Mouse (Mus musculus): ENCODE measurements around the gene Mip. TPM values are rescaled to one million over a fixed set of nuclear protein-coding genes. Genes with fewer than 3 reads are reported as not detected.

The Mip gene
- polyA plus RNA-seq, 1 experiment, result not detected

- no peak for TF ChIP-seq GATA1 (IDR thresholded peaks at IDR 0.05; ENCODE audit: low read length)
Measured at GRCm38 (mm10) chr10:128262300-128262699, 36.7 kb downstream of the Mip start.

DNA sequence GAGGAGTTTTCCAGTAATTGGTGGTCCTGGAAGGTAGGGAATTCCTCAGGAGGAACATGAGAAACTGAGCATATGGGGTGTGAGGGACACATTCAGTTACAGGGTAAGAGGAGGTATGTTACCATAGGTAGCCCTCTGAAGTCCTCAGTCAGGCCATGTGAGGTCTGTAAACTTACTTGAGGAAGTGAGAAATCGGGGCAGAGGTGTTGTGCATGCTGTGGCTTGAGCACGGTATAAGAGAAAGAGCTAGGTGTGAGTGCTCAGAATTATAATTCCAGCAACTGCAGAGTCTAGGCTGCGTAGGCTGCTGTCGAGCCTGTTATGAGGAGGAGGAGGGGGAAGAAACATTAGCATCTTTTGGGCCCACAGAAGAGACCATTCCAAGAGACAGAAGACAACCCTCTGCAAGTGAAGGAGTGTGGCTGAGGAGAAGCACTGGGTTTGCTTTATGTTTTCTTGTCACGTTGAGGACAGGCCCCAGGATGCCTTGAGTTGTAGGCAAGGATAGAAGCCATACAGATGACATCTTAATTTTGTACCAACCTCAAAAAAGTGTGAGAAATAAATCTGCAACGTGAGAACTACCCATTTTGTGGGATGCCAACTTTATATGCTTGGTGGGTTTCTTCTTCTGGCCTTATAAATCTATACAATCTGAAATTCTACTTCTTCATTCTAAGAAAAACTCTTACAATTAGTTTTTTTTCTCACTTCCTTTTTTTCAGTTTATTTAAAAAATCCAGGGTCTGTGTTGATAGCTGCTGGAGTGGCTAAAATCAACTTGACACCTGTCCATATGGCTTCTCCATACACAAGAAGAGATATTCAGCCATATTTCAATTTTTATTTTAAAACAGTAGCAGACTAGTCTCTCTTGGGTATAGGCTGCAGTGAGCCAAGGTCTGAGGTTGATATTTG lies 38.0 kb downstream of the Mip start:
- TF ChIP-seq GATA1 (IDR thresholded peaks at IDR 0.05; ENCODE audit: low read length), result no peak

GRCm38 (mm10) chr10:128268371-128268770 lies 42.7 kb downstream of the Mip start, which contains the start of gene Apof:
Gene Apof, plus strand, starts transcription at chr10:128268671.
- TF ChIP-seq GATA1 (IDR thresholded peaks at IDR 0.05; ENCODE audit: low read length), result no peak

GRCm38 (mm10) chr10:128269206-128269910 lies 43.7 kb downstream of the Mip start:
- TF ChIP-seq GATA1 (IDR thresholded peaks at IDR 0.05; ENCODE audit: low read length), result no peak

DNA sequence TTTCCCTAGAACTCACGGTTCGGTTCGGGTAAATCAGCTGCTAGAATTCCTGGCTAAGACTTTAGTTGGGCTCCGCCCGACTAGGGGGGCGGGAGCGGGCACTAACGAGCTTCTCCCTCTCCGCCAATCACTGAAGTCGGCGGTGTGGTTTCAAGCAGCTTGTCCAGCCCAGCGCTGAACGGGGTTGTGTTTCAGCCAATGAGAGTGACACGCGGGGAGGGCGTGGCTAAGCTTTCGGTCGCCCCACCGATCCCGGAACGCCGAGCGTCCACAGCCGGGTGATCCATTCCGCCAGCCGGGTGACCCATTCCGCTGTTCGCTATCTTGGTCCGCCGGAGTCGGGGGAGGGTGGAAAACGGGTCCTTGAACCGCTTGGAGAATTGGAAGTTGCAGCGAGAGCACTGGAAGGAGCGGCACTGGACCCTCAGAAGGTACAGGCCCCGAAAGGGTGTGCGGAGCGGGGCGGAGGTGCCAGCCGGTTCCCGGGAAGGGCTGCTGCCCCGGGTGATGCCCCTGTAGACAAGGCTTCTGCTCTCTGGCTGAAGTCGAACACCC lies 44.7 kb downstream of the Mip start, which contains the start of gene Stat2:
Gene Stat2, plus strand, starts transcription at position 273 of the 555 bp plus-strand sequence.
- no peak for TF ChIP-seq GATA1 (IDR thresholded peaks at IDR 0.05; ENCODE audit: low read length)

- TF ChIP-seq GATA1 (IDR thresholded peaks at IDR 0.05; ENCODE audit: low read length), result no peak
Measured at GRCm38 (mm10) chr10:128270866-128271265, 45.2 kb downstream of the Mip start.

GRCm38 (mm10) chr10:128271883-128272282 lies 46.2 kb downstream of the Mip start:
- TF ChIP-seq GATA1 (IDR thresholded peaks at IDR 0.05; ENCODE audit: low read length), result no peak

DNA sequence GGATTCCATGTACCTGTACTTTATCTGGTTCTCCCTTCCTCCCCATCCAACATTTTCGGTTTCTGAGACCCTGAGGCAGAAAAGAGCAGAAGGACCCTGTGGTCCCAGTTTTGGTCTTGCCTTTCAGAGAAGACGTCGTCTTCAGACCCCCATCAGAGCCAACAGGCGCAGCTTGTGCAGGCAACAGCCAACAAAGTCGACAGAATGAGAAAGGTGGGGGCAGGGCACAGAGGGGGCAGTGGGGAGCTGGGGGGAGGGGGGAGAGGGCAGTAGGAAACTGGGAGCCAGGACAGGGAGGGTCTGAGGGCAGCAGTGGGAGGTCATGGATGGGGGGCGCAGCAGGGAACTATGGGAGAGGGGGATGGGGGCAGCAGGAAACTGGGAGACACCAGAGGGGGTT lies 52.5 kb downstream of the Mip start:
- TF ChIP-seq GATA1 (IDR thresholded peaks at IDR 0.05; ENCODE audit: low read length), result no peak

GRCm38 (mm10) chr10:128280943-128281342 lies 55.3 kb downstream of the Mip start:
- TF ChIP-seq GATA1 (IDR thresholded peaks at IDR 0.05; ENCODE audit: low read length), result no peak

Other genes with a start within 250 kb of the Mip start
- gene Hsd17b6, start 218.2 kb upstream of the Mip start, polyA plus RNA-seq (2012), result not detected in 2 replicates
- 1.4 and 2.4 TPM in 2 replicates for gene Prim1, start 210.7 kb upstream of the Mip start, polyA plus RNA-seq (2012)
- gene Naca, start 190.3 kb upstream of the Mip start, polyA plus RNA-seq (2012), result 68.4 and 148 TPM in 2 replicates
- gene Ptges3, start 166.9 kb upstream of the Mip start, polyA plus RNA-seq (2012), result 213 and 308 TPM in 2 replicates
- gene Atp5b, start 142.6 kb upstream of the Mip start, polyA plus RNA-seq (2012), result 2,012 and 2,953 TPM in 2 replicates
- gene Baz2a, start 134.3 kb upstream of the Mip start, polyA plus RNA-seq (2012), result 30.8 and 32.5 TPM in 2 replicates
- gene Rbms2, start 45.5 kb upstream of the Mip start, polyA plus RNA-seq (2012), result 8.8 and 10.8 TPM in 2 replicates
- gene Gls2, start 31.4 kb upstream of the Mip start, polyA plus RNA-seq (2012), result 15.4 and 19.6 TPM in 2 replicates
- gene Spryd4, start 14.0 kb upstream of the Mip start, polyA plus RNA-seq (2012), result 3.9 and 5.2 TPM in 2 replicates
- gene Timeless, start 6.2 kb downstream of the Mip start, polyA plus RNA-seq (2012), result 38.9 and 45.1 TPM in 2 replicates
- gene Apon, start 28.3 kb downstream of the Mip start, polyA plus RNA-seq (2012), result 0.04 TPM in 1 of 2 replicates, not detected in the other
- gene Apof, start 42.8 kb downstream of the Mip start, polyA plus RNA-seq (2012), result not detected in 2 replicates
- gene Stat2, start 44.7 kb downstream of the Mip start, polyA plus RNA-seq (2012), result 9.1 TPM in 2 replicates
- gene Il23a, start 72.9 kb downstream of the Mip start, polyA plus RNA-seq (2012), result 0.05 and 0.08 TPM in 2 replicates
- 2.7 and 3.1 TPM in 2 replicates for gene Pan2, start 77.5 kb downstream of the Mip start, polyA plus RNA-seq (2012)
- gene Cnpy2, start 96.6 kb downstream of the Mip start, polyA plus RNA-seq (2012), result 83.4 and 115 TPM in 2 replicates
- 16.3 and 53.3 TPM in 2 replicates for gene Cs, start 111.9 kb downstream of the Mip start, polyA plus RNA-seq (2012)
- gene Coq10a, start 143.2 kb downstream of the Mip start, polyA plus RNA-seq (2012), result 8.7 and 15.8 TPM in 2 replicates
- 79.7 and 85.8 TPM in 2 replicates for gene Ankrd52, start 151.3 kb downstream of the Mip start, polyA plus RNA-seq (2012)
- not detected in 2 replicates for gene Slc39a5, start 175.4 kb downstream of the Mip start, polyA plus RNA-seq (2012)
- gene Nabp2, start 185.7 kb downstream of the Mip start, polyA plus RNA-seq (2012), result 226 and 249 TPM in 2 replicates
- gene Rnf41, start 185.8 kb downstream of the Mip start, polyA plus RNA-seq (2012), result 11.6 and 14.5 TPM in 2 replicates
- gene Smarcc2, start 233.4 kb downstream of the Mip start, polyA plus RNA-seq (2012), result 158 and 204 TPM in 2 replicates